Mouse (Mus musculus) heart, adult 2 months (tissue): ENCODE results near the gene Fuk. TPM values are rescaled to one million over a fixed set of nuclear protein-coding genes. Genes with fewer than 3 reads are reported as not detected.

Source experiments
- DNase-seq, 2 experiments: peaks; one replicate each; pipeline ENCODE4 v3.0.0; 2021
- H3K27ac ChIP-seq: fragments of 200-600 bp; 2 replicates; pipeline ENCODE4 v1.8.1; 2022
- H3K27me3 ChIP-seq: fragments of 200-500 bp; 2 replicates; pipeline ENCODE4 v1.6.1; 2012; ENCODE audit warnings: mild to moderate bottlenecking, low read length, inconsistent platforms, mixed read lengths; ENCODE audit not compliant: control insufficient read depth, insufficient read depth
- H3K36me3 ChIP-seq: fragments of 200-500 bp; 2 replicates; pipeline ENCODE4 v1.6.1; 2012; ENCODE audit warnings: low read length, inconsistent platforms; ENCODE audit not compliant: control insufficient read depth, insufficient read depth
- H3K4me1 ChIP-seq: fragments of 200-500 bp; 2 replicates; pipeline ENCODE4 v1.6.1; 2011; ENCODE audit warnings: low read length; ENCODE audit not compliant: control insufficient read depth, insufficient read depth
- H3K4me3 ChIP-seq: fragments of 200-600 bp; 2 replicates; pipeline ENCODE4 v1.8.1; 2022
- H3K79me2 ChIP-seq: fragments of 200-500 bp; replicated peaks from 2 replicates; pipeline ENCODE4 v1.6.1; 2012; ENCODE audit warnings: mild to moderate bottlenecking, inconsistent platforms, low read length, moderate library complexity, mixed read lengths; ENCODE audit not compliant: control insufficient read depth, insufficient read depth
- H3K9ac ChIP-seq: fragments of 200-500 bp; 2 replicates; pipeline ENCODE4 v1.6.1; 2012; ENCODE audit warnings: low read depth, mild to moderate bottlenecking, control low read depth, inconsistent platforms, low read length, mixed read lengths
- CTCF ChIP-seq: fragments of 200-600 bp; IDR thresholded peaks from 2 replicates; pipeline ENCODE4 v1.8.1; 2022; ENCODE audit warnings: antibody characterized with exemption, mild to moderate bottlenecking, moderate library complexity
- EP300 ChIP-seq: fragments of 200-500 bp; IDR thresholded peaks from 2 replicates; pipeline ENCODE4 v1.6.1; 2011; ENCODE audit warnings: low read depth, low read length, control low read depth; ENCODE audit not compliant: insufficient read depth
- POLR2A ChIP-seq: fragments of 200-500 bp; IDR thresholded peaks from 2 replicates; pipeline ENCODE4 v1.6.1; 2011; ENCODE audit warnings: mild to moderate bottlenecking, low read depth, low read length, control low read depth; ENCODE audit not compliant: insufficient read depth
- WGBS: fragments of 180-500 bp; shearing (Covaris S2); methylation state at CpG from one replicate; pipeline ENCODE4 v1.1.7; 2018; 5-methylcytosine and 5-hydroxymethylcytosine counted together
- intact Hi-C: fragments of 180-260 bp; cut with DNase I; formaldehyde crosslinking; loops from one replicate; pipeline ENCODE4 v1.15.1; 2025
- long read RNA-seq: library from polyadenylated mRNA; stranded (forward); transcript quantifications from one replicate; pipeline ENCODE4 v2.0.0, GENCODE M21; 2021
- polyA plus RNA-seq: library from polyadenylated mRNA; depleted of rRNA; stranded (reverse); fragments of >200 nt; gene quantifications from 2 replicates; pipeline ENCODE4 v1.2.3, GENCODE M21; 2012; rRNA removed
- total RNA-seq, 2 experiments: library from RNA; stranded (reverse); gene quantifications; 2 replicates each; pipeline ENCODE4 v1.2.3; 2021

Fuk gene
- total RNA-seq: 1 to 10 TPM; 4.5 to 4.6 TPM
- polyA plus RNA-seq: 6.2 and 8.8 TPM in 2 replicates
- long read RNA-seq, partial matches to known transcripts: 2 of 5 reads
- long read RNA-seq, other reads (novel, unspliced or antisense): 0 of 5 reads

GRCm38 (mm10) chr8:110901839-110902578 is at the start of gene Fuk:
Gene Fuk (minus strand): TSS chr8:110902488.
- Histone ChIP-seq H3K9ac (peak within 1 kb of the TSS; percentile 88), H3K4me1 (no peaks in the 10 kb centered on the region; the same call in 1 of the 2 replicates), H3K27ac (peak within 1 kb of the TSS; percentile 81), H3K36me3 (no peaks in the 10 kb centered on the region), H3K79me2 (no peaks in the 10 kb centered on the region; the same call in 1 of the 2 replicates), H3K27me3 (no peaks in the 10 kb centered on the region), H3K4me3 (peak within 1 kb of the TSS; percentile 96)
- intact Hi-C loops: loop anchor here (2.0 kb wide), 2 partner anchors 17 to 69 kb away; partner anchors contain the start of gene St3gal2
- TF ChIP-seq POLR2A: peak; percentile 67
- no peak for TF ChIP-seq CTCF
- DNase-seq: peak; percentile 89
- 3% methylated on average over 30 of the region's 30 CpGs for WGBS

- Histone ChIP-seq H3K79me2 (no peaks in the 10 kb centered on the region), H3K27ac (peak overlapping the region; percentile 75), H3K9ac (no peak overlapping the region), H3K27me3 (no peaks in the 10 kb centered on the region), H3K36me3 (no peaks in the 10 kb centered on the region), H3K4me3 (peak overlapping the region; percentile 48), H3K4me1 (peaks cover 11% of the 10 kb centered on the region)
- intact Hi-C loops: loop anchor here (2.0 kb wide), 1 partner anchor 15 kb away; no protein-coding TSS in a partner anchor
- no peak for TF ChIP-seq CTCF
- TF ChIP-seq POLR2A: no peak
- TF ChIP-seq EP300: no peak; the same call in 1 of the 2 replicates
- DNase-seq: peak; percentile 64 to 80
- 26% methylated on average over 17 of the region's 17 CpGs for WGBS
Measured at GRCm38 (mm10) chr8:110950065-110950484, 47.8 kb upstream of the Fuk start.

GRCm38 (mm10) chr8:110945716-110946115 is 43.4 kb upstream of the Fuk start:
- WGBS: 67% methylated on average over 4 of the region's 4 CpGs
- no peak overlapping the region for H3K9ac ChIP-seq
- no peaks in the 10 kb centered on the region for H3K36me3 ChIP-seq
- TF ChIP-seq CTCF (no peak), POLR2A (no peak), EP300 (no peak)
- no peak for DNase-seq
- no peaks in the 10 kb centered on the region for H3K79me2 ChIP-seq
- H3K27me3 ChIP-seq: no peaks in the 10 kb centered on the region
- H3K4me3 ChIP-seq: no peak overlapping the region
- no peak overlapping the region for H3K27ac ChIP-seq
- H3K4me1 ChIP-seq: peaks cover 19% of the 10 kb centered on the region
- intact Hi-C loops: no loop called here

- Histone ChIP-seq H3K36me3 (peaks cover 3% of the 10 kb centered on the region; the same call in 1 of the 2 replicates), H3K27me3 (no peaks in the 10 kb centered on the region), H3K79me2 (no peaks in the 10 kb centered on the region), H3K27ac (peak overlapping the region; percentile 68), H3K9ac (no peak overlapping the region), H3K4me3 (no peak overlapping the region), H3K4me1 (peaks cover 22% of the 10 kb centered on the region)
- intact Hi-C loops: no loop called here
- WGBS: 57% methylated on average over 7 of the region's 7 CpGs
- TF ChIP-seq EP300: 0 out of 2 replicates have a peak, but pooled peaks have one; percentile 64
- no peak for TF ChIP-seq POLR2A
- peak in 1 of 2 experiments; percentile 48 for DNase-seq
Measured at GRCm38 (mm10) chr8:110944276-110944876, 42.1 kb upstream of the Fuk start.

- no peaks in the 10 kb centered on the region for H3K79me2 ChIP-seq
Measured at GRCm38 (mm10) chr8:110941453-110941948, 39.2 kb upstream of the Fuk start.

More at GRCm38 (mm10) chr8:110941453-110941948, 39.2 kb upstream of the Fuk start:
- TF ChIP-seq POLR2A (no peak), EP300 (no peak)
- WGBS: 19% methylated on average over 10 of the region's 10 CpGs
- H3K4me1 ChIP-seq: peaks cover 29% of the 10 kb centered on the region
- peak; percentile 79 to 89 for DNase-seq
- H3K36me3 ChIP-seq: peaks cover 6% of the 10 kb centered on the region
- no peak overlapping the region for H3K4me3 ChIP-seq
- H3K9ac ChIP-seq: 0 out of 2 replicates have a peak overlapping the region, but pooled peaks have one; percentile 2
- intact Hi-C loops: no loop called here
- H3K27ac ChIP-seq: peak overlapping the region; percentile 91
- H3K27me3 ChIP-seq: no peaks in the 10 kb centered on the region
